Mouse (Mus musculus) layer of hippocampus, adult 11-12 months (tissue): ENCODE measurements around the gene Dcakd.

Experiments
- DNase-seq: peaks from one replicate; pipeline ENCODE4 v3.0.0; 2022; ENCODE audit warnings: low spot score

The Dcakd gene

DNA sequence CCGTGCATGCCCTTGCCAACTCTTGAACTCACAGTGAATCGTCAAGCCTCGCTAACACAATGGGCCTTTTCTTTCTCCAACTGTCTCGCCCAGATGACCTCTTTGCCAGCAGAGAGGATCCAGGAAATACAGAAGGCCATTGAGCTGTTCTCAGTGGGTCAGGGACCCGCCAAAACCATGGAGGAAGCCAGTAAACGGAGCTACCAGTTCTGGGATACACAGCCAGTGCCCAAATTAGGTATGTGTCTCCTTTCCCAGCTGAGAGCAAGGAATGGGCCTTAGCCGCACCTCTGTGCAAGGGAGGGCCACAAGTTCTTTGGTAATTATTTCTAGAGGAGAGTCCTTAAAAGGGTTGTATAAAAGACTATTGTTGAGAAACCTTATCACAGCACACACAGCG is 18.2 kb upstream of the Dcakd start:
- DNase-seq = no peak

DNA sequence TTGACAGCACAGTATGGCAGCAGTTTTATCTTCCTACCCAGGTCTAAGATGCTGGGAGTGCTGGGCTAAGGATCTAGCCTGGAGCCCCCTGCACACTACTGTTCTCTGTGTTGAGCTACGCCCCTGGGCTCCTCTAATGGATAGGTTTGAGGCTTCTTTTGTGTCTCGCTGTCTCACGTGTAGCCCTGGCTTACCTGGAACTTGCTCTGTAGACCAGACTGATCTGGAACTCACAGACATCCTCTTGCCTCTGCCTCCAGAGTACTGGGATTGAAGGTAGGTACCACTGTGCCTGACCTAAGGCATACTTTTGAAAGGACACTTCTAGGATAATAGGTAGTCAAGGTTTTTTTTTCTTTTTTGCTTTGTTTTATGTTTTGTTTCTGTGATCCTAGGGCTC is 15.8 kb upstream of the Dcakd start:
- DNase-seq = no peak

DNA sequence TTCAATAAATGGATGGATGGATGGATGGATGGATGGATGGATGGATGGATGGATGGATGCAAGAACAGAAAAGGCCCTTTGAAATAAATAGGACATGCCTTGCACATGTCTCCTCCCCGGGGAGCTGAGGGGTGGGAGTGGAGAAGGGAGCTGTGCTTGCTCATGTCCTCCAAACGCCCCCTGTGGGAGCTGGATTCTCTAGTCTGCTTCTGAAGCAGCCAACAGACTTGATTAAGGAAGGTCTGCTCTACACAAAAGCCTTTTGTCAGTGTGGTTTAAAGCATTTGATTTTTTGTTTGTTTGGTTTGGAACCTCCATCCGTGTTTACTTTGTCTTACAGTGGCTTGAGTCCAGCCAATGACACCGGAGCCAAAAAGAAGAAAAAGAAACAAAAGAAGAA is 14.7 kb upstream of the Dcakd start:
- no peak for DNase-seq

DNA sequence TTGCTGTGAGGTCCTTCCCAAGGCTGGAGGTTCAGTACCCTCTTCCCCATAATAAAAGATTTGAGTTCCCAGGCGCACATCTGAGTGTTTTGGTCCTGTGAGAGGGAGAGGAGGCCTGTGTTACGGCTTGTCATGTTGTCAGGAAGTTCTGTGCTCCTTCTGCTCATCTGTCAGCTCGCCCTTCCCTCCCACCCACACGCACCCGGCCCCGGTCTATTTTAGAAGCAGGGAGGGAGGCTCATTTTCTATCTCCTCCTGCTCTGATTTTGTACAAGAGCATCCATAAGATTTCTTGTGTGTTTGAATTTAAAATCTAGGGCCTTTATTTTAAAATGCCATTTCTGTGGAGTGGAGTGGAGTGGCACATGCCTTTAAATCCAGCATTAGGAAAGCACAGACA is 9.9 kb upstream of the Dcakd start:
- peak; percentile 65 for DNase-seq

DNA sequence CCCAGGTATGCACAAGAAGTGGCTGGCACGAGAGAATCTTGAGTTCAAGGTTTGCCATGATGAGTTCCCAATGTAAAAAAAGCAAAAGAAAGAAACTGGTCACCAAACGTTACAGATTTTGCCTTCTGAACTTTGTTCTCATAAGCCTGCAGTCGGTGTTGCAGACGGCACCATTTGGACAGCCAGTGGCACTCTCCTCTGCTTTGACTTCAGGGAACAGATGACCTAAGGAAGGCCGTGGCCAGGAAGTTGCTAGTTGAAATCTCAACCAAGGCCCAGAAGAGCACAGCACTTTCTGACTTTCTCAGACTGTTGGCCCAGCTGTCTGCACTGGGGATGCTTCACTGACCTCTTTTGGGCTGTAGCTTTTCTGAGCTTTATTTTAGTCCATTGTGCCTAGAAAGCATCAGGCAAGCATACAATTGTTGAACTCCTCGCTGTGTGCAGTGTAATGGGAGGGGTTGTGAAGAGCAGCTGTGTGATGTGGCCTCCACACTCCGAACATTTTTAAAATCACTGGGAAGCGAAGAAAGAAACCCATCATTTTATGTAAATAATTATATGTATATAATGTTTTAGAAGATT is 8.8 kb upstream of the Dcakd start:
- no peak for DNase-seq

DNA sequence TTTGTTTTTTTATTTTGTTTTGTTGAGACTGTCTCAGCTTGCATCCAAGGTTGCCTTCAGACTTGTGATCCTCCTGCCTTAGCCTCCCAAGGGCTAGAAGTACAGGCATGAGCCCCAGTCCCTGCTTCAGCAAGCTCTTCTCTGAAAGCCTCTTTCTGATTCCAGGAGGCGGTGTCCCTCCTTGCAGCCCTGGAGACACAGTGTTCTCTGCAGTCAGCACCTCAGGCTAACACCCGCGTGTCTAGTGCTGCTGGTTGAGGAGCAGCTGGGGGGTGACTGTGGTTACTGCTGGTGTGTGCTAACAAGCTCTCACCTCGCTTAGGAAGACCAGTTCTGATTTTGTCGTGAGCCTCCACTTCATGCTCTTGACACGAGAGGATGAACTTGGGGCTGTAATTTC is 6.9 kb upstream of the Dcakd start:
- no peak for DNase-seq

DNA sequence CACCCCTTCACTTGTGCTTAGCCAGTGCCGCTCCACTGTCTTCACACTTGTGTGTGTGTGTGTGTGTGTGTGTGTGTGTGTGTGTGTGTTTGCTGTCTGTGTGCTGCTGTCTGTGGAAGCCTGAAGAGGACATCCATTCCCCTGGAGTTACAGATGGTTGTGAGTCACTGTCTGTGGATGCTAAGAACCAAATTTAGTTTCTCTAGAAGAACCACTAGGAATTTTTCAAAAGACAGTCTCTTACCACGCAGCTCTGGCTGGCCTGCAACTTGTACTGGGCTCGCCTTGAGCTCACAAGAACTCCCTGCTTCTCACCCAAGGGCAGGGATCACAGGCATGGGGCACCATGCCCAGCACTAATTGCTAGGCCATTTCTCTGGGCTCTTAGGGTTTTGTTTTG is 4.9 kb upstream of the Dcakd start:
- DNase-seq = no peak

DNA sequence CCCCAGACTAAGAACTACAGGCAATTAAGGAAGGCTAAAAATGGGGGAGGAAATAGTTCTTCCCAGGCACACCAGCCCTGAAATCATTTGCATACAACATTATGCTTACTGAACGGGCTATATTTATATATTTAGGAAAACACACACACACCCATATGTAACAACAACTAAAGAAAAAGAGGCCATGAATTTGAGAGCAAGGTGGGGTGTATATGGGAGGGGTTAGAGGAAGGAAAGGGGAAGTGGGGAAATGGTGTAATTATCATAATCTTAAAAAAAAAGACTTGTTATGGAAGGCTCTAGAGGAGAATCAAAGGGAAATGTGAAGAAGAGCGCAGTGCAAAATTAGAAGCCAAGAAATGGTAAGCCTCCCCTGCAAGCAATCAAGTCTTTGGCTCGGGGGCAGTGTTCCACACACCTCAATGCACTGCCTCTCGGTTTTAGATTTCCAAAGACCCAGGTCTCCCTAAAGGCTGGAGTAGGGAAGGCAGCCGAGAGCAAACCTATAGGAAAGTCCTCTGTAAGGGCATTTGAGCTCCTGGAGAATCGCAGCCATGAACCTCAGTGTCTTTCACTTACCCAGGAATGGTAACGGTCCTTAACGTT is 460 bp downstream of the Dcakd start:
- DNase-seq = no peak

DNA sequence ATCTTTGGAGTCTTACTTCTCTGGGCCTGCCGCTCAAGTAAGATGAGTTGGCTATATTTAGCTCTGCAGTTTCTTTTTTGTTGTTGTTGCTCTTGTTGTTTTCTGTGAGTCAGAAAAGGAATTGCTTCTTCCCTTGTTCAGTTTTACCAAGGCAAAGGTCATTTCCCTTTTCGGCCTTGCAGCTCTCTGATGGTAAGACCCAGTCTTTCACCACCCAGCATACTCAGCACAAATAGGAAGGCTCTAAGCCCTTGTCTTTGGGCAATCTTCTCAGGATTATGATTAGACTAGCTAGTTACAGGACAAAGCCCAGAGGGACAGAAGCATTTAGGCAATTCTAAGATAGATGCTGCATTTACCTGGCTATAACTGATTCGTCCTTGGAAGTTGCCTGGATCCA is 1.2 kb downstream of the Dcakd start:
- no peak for DNase-seq

DNA sequence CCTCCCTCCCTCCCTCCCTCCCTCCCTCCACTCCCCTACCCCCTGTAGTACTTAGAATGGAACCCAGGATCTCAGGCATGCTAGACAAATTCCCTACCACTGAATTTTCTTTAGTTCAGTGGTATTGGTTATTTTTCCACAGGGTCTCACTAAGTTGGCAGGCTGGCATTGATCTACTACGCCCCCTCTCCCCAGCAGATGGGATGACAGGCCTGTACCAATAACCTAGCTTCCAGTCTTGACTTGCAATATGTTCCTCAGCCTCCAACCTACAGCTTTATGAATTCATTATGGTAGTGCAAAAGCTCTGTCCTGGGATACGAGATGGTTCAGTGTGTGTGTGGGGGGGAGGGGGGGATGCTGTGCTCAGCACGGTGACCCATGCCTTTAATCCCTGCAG is 4.2 kb downstream of the Dcakd start:
- DNase-seq = no peak

DNA sequence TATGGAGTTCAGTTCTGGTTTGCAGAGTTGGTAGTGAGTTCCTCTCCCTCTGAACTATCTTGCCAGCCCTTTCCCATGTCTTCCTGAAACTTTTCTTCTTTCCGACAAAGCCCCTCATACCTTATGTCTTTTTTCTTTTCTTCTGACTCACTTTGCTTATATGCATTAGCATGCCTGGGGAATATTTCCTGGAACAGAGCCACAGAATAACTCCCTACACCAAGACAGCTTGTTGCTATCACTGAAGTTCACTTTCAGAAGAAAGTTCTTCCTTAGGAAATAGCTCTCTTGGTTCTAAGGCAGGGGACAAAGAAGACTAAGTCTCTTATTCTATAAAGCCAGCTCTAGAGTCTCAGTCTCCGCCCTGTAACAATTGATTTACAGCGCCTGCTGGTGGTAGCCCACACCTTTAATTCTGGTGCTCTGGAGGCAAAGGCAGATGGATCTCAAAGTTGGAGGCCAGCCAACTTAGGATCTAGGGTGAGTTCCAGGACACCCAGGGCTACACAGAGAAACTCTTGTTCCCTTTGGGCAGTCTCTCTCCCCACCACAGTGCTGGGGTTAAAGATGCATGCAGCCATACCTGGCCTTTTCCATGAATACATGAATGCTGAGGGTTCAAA is 7.3 kb downstream of the Dcakd start:
- no peak for DNase-seq

DNA sequence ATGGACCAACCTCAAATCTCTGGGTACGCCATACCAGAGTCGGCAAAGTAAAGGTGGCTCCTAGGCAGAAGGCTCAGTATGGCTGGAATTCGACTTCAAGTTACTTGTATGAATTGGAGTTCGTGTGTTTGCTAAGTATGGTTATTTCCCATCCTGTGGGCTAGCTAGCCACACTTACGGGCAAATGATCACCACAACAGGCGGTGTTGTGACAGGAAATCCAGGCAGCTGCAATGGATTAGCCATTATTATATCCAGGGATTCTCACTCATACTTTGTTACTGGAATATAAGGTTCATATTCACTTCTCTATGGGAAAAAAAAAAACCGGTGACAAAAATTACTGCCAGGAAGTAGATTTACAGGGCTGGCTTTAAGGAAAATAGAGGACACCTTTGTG is 8.8 kb downstream of the Dcakd start:
- DNase-seq = no peak

DNA sequence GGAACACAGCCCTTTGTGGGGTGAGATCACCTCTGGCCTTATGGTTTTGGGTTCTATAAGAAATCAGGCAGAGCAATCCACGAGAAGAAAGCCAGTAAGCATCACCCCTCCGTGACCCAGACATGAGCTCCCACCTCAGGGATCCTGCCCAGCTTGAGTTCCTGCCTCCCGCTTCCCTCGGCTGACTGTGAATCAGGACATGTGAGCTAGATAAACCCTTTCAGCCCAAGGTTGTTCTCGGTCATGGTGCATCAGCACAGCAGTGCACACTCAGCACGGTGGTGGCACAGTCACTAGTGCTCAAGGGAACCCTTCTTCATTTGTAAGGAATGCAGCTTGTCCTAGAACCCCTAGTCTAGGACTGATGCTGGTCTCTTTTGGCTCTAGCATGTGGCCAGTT is 9.3 kb downstream of the Dcakd start:
- DNase-seq = no peak

DNA sequence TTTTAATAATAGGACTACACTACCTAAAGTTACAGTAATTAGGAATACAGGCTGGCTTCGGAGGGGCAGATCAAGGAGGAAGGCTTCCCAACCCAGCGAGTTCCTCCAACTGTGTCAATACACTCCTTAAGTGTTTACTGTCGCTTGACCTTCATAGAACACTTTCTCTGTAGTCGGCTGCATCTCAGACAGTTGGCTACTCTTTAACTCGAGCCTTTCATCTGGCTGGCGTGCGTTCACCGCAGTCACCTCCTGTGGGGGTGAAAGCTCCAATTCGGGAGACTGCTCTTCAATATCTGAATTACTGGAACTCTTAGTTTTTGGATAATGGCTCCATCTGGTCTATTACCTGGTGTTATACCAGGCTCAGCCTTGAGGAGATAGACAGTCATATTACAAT is 10.5 kb downstream of the Dcakd start:
- DNase-seq = no peak

DNA sequence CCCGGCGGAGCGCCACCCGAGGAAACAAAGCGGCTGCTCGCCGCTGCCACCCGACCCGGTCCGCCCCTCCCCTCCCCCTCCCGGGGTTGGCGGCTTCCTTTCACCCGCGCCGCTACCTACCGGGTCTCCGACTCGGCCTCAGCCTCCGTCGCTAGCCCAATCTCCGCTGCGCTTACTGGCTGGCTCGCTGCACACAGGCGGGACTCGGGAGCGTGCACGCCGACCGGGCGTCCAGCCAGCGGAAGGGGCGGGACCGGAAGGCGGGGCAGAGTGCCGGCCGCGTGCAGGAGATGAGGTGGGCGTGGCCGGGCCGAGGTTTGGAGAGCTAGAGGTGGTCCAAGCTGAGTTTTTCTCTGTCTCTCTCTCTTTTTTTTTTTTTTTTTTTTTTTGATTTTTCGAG is 11.2 kb downstream of the Dcakd start:
- peak; percentile 97 for DNase-seq

DNA sequence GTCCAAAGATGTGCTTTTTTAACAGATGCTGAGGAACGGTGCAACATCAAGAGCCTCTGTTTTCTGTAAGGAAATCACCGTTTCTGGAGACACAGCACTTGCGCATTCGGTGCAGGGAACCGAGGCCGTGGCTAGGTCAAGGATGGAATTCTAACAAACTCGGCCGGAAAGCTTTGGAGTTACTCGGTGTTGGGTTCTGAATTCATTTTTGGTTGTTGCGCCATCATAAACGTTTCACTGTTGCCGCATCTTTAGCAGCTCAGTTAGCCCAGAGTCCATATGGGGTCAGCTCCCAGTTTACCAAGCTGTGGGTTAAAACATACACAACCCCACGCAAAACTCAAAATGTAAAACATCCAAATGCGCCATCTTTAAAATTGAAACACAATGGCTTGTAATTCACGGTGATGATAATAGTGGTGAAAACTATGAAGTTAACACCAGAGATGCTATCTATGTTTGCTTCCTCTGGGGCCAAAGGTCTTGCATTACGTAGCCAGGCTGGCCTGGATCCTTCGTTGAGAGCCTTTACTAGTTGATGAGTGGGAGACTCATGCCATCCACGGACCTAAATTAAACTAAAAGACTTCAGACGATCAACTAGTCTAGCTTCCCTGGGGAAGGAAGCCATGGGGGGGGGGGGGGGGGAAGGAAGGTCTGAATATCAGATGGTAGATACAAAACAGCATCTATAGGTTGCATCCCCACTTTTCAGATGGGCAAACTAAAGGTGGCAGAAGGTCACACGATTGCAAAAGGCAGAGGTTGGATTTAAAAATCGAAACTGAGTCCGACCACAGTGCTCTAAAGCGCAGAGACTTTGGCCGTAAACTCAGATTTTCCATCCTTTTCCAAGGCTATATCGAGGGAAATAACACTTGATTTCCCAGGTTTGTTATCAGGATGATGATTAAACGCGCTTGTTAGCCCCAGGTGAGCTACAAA is 12.0 kb downstream of the Dcakd start:
- no peak for DNase-seq

DNA sequence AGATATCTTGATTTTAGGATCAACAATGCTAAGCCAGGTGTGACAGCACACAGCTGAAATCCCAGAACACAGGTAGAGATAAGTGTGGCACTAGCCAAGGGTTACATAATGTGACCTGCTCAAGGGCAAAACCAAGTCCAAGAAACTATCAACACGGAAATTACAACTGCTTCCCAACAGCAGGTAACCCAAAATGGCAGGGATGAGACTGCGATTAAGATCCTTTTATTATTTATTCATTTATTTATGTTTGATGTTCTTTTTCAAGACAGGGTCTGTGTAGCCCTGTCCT is 17.0 kb downstream of the Dcakd start:
- no peak for DNase-seq

DNA sequence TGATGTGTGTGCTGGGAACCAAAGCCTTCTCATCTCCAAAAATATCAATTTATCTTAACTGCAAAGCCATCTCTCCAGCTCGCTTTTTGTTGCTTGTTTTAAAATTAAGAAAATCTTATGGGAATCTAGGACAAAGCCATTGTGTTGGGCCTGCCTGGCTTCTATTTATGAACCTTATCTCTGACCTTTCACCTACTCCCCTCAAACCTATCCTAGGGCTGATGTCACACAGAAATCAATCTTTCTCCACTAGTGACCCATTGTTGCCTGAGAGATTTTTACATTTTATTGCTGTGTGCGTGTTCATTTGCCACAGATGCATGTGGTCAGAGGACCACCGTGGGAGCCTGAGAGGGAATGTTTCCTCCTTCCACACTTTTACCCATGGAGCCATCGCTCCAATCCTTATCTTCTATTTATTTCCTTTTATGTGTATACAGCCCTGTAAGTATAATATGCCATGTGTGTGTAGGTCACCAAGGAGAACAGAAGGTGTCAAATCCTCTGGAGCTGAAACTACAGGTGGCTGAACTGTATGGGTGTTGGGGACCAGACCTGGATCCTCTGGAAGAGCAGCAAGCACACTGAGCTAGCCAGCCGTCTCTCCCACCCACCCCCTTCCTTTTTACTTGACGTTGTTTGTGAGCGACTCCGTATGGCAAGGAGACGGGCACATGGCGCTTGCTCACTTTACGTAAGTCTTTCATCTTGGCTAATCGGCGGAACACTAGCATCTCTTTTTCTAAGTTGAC is 17.5 kb downstream of the Dcakd start:
- no peak for DNase-seq

DNA sequence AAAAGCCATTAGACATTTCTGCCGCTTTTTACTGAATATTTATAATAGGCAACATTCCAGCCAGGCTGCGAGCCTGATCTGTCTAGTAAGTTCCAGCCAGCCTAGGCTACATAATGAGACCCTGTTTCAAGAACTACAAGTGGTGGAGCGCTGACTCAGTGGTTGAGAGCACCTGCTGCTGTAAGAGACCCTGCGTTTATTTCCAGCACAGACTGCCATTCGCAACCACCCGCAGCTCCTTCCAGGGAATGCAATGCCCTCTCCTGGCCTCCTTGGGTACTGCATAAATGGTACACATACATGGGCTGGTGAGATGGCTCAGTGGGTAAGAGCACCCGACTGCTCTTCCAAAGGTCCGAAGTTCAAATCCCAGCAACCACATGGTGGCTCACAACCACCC is 18.9 kb downstream of the Dcakd start:
- DNase-seq = no peak

DNA sequence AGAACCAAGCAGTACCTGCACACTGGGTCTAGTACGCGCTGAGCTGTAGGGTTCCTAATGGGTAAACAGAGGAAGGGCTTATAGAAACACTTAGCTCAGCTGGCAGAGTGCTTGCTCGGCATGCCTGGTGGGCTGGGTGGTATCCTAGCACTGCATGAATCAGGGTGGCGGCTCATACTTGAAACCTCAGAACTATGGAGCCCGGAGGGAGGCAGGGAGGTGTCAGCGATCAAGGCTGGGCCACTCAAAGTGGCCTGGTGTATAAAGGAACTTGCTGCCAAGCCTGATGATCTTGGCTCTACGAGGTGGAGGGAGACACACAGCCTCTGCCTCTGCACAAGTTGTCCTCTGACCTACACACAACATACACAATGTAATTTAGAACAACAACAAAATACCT is 19.6 kb downstream of the Dcakd start:
- no peak for DNase-seq

DNA sequence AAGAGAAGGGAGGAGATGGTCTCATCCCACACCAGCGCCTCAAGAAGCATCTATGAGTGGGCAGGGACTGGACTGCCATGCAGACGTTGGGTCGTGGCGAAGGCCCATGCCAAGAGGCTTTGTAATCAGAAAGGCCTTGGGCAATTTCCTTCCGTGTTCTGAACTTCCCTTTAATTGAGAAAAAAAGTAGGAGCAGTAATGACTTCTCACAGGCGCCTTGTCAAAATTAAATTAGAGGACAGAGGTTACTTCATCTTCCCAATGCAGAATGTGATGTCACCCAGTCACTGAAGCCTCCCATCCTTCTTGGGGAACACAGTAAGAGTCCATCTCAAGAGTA is 21.2 kb downstream of the Dcakd start:
- peak; percentile 55 for DNase-seq

DNA sequence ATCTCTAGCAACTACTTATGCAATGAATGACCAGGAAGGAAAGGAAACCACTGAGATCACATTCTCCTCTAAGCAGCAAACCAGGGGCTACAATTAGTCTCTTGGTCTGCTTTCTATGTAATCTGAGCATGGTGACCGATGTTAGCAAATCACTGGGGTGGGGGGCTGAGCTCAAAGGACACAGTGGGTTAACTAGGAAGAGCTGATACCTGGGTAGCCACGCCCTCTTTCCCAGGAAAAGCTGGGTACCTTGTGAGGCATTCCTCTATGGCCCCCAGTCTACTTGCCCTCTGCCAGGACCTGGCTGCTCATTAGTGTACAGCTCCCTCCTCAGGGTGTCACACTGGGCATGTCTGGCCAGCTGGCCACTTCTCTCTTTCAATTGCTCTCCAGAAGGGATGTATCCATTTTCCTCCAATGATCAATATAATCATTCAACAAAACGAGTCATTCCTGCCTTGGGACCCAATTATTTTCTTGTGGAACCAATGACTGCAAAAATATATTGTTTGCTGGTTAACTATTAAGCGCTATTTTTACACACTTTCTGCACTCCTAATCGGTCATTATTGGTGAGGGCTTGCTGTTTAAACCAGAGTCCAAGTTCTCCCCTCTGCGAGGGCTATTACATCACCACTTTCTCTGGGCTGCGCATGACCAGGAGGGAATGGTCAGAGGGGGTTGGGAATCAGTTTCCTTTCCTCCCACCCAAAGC is 21.7 kb downstream of the Dcakd start:
- DNase-seq = no peak
